Mouse (Mus musculus): ENCODE data around the gene Olfr1417. TPM values are rescaled to one million over a fixed set of nuclear protein-coding genes. Genes with fewer than 3 reads are reported as not detected.
"Not testable (repeated sequence)": the region's sequence is repeated elsewhere in the genome, so short reads cannot be mapped to it uniquely, and the experiment has no call there.

The Olfr1417 gene
- polyA plus RNA-seq (2014; fragmentation: Nextera tagmentation; extraction: Ambion mirVana): 0.08 TPM in 1 of 2 replicates, not detected in the other

DNA sequence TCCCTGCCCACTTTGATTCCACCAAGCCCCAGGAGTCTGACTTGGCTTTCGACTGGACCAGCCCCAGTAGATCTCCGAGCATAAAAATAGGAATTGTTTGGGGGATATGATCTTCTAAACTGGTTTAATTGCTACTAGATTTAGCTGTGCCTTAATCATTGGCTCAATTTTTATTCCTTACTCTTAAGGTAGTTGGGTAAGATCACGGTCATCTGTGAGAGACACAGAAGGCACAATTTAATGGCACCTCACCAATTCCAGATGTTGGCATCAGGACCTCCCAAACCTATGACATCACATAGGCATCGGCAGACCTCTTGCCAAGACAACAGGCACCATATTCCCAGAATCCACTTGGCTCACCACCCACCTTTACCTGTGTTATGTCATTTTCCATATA is at the start of gene Olfr1417:
Olfr1417 (minus strand) TSS at position 101 of the 400 bp plus-strand sequence.
- Histone ChIP-seq H3K27ac (no peak within 1 kb of the TSS), H3K9ac (no peak within 1 kb of the TSS), H3K9me3 (ENCODE audit: control insufficient read depth, low read length) (no peaks in the 10 kb centered on the region), H3K27me3 (ENCODE audit: control insufficient read depth, insufficient read depth, low read length) (no peaks in the 10 kb centered on the region), H3K4me3 (replicated peaks; ENCODE audit: low read length) (no peak within 1 kb of the TSS), H3K4me1 (replicated peaks; ENCODE audit: control insufficient read depth, insufficient read depth, low read length) (no peaks in the 10 kb centered on the region), H3K4me2 (replicated peaks) (no peak within 1 kb of the TSS), H3K36me3 (replicated peaks; ENCODE audit: control insufficient read depth, insufficient read depth) (no peaks in the 10 kb centered on the region)
- DNase-seq (ENCODE audit: low spot score): no peak
- ATAC-seq (ENCODE audit: low FRiP score): no peak
- WGBS: 91% methylated on average over 4 of the region's 4 CpGs

DNA sequence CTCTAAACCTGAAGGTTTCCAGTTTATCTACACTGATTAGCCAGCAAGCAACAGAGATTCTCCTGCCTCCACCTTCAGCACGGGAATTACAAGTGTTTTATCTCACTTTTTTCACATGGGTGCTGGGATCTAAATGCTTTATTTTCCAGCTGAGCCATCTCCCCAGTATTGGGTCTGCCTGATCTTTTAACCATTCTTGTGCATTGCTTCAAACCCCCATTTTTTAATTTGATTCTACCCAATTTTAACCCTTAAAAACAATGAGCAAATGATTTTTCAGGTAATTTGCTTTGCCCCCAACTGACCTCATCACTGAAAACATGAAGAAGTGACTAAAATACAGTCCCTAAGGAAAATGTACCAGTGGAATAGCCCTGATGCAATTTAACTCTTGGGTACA is 47.2 kb upstream of the Olfr1417 start, which contains the start of gene Olfr1420:
Olfr1420 (plus strand) TSS at position 301 of the 400 bp plus-strand sequence.
- WGBS: 54% methylated on average over 1 of the region's 1 CpGs
- no peak within 1 kb of the TSS for H3K4me2 ChIP-seq (replicated peaks)
- H3K9ac ChIP-seq: no peak within 1 kb of the TSS
- no peak within 1 kb of the TSS for H3K4me3 ChIP-seq (replicated peaks; ENCODE audit: low read length)
- DNase-seq (ENCODE audit: low spot score) (no peak), ATAC-seq (ENCODE audit: low FRiP score) (no peak)
- no peaks in the 10 kb centered on the region for H3K9me3 ChIP-seq (ENCODE audit: control insufficient read depth, low read length)
- H3K36me3 ChIP-seq (replicated peaks; ENCODE audit: control insufficient read depth, insufficient read depth): no peaks in the 10 kb centered on the region
- H3K4me1 ChIP-seq (replicated peaks; ENCODE audit: control insufficient read depth, insufficient read depth, low read length): no peaks in the 10 kb centered on the region
- no peak within 1 kb of the TSS for H3K27ac ChIP-seq
- H3K27me3 ChIP-seq (ENCODE audit: control insufficient read depth, insufficient read depth, low read length): no peaks in the 10 kb centered on the region

DNA sequence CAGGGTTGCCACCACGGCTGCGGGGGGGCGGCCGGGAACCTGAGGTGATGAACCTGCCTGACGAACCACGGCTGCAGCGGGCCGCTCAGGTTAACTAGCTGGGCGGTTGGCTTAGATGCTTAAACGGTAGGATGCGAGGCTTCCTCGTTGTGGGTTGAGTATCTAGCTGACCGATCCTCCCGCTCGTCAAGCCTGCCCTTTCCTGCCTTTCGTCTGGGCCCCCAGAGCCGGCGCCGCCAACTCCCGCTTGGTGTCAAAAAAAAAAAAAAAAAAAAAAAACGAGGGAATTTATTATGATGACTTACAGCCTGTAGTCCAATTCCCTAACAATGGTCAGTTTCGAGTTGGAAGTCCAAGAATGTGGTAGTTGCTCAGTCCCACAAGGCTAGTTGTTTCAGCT is 39.4 kb upstream of the Olfr1417 start:
- H3K27ac ChIP-seq; H3K27me3 ChIP-seq (ENCODE audit: control insufficient read depth, insufficient read depth, low read length); H3K9me3 ChIP-seq (ENCODE audit: control insufficient read depth, low read length); H3K36me3 ChIP-seq (replicated peaks; ENCODE audit: control insufficient read depth, insufficient read depth); DNase-seq (ENCODE audit: low spot score); H3K4me2 ChIP-seq (replicated peaks); ATAC-seq (ENCODE audit: low FRiP score); H3K9ac ChIP-seq; H3K4me1 ChIP-seq (replicated peaks; ENCODE audit: control insufficient read depth, insufficient read depth, low read length); H3K4me3 ChIP-seq (replicated peaks; ENCODE audit: low read length): not testable (repeated sequence)
- WGBS: 73% methylated on average over 16 of the region's 22 CpGs

DNA sequence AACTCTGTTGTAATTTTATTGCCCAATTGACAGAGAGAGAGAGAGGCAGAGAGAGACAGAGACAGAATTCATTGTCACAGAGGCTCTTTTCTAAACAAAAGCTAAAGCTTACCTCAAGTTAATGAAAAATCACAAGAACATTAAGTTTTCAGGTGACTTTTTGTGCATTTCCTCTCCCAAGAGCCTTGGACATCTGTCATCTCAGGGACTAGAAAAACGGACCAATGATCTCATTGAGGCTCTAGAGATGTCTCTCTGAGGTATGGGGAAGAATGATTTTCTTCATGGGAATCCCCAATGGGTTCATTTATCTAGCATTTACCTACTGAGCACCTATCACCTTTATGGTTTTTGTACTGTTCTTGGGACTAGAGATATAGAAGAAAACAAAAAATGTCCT is 36.0 kb upstream of the Olfr1417 start, which contains the start of gene Olfr1419:
Olfr1419 (minus strand) TSS at position 101 of the 400 bp plus-strand sequence.
- 57% methylated on average over 1 of the region's 1 CpGs for WGBS
- Histone ChIP-seq H3K9me3 (ENCODE audit: control insufficient read depth, low read length) (no peaks in the 10 kb centered on the region), H3K36me3 (replicated peaks; ENCODE audit: control insufficient read depth, insufficient read depth) (no peaks in the 10 kb centered on the region), H3K27me3 (ENCODE audit: control insufficient read depth, insufficient read depth, low read length) (no peaks in the 10 kb centered on the region), H3K4me2 (replicated peaks) (no peak within 1 kb of the TSS), H3K4me3 (replicated peaks; ENCODE audit: low read length) (no peak within 1 kb of the TSS), H3K9ac (no peak within 1 kb of the TSS), H3K4me1 (replicated peaks; ENCODE audit: control insufficient read depth, insufficient read depth, low read length) (no peaks in the 10 kb centered on the region), H3K27ac (no peak within 1 kb of the TSS)
- ATAC-seq (ENCODE audit: low FRiP score) (no peak), DNase-seq (ENCODE audit: low spot score) (no peak)

DNA sequence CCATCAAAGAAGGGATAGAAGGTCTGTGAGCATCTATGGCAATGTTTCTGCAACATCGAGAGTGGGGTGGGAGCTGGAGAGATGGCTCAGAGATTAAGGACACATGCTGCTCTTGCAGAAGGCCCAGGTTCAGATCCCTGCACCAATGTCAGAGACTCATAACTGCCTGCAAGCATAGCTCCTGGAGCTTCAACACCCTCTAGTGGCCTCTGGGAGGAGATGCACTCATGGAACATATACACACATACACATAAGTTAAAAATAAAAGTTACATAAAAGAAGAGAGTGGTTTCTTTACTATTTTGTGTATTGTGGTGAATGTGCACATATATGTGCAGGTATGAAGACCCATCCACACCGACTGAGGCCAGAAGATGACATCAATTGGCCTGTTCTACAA is 28.8 kb upstream of the Olfr1417 start:
- DNase-seq (ENCODE audit: low spot score): no peak

DNA sequence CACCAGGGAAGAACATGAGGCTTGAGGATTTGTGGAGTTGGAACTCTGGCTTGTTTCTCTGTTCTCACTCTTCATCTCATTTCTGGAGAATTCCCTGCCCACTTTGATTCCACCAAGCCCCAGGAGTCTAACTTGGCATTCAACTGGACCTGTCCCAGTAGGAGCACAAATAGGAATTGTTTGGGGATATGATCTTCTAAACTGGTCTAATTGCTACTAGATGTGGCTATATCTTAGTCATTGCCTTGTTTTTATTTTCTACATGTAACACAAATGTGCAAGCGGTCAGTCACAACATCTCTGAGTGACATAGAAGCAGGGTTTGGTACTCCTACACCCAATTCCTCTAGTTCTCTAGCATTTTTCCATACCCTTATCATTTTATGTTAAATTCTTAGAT is 21.9 kb upstream of the Olfr1417 start, which contains the start of gene Olfr1418:
Olfr1418 (minus strand) TSS at position 101 of the 400 bp plus-strand sequence.
- Histone ChIP-seq H3K4me2 (replicated peaks) (no peak within 1 kb of the TSS), H3K36me3 (replicated peaks; ENCODE audit: control insufficient read depth, insufficient read depth) (no peaks in the 10 kb centered on the region), H3K9me3 (ENCODE audit: control insufficient read depth, low read length) (no peaks in the 10 kb centered on the region), H3K9ac (no peak within 1 kb of the TSS), H3K4me1 (replicated peaks; ENCODE audit: control insufficient read depth, insufficient read depth, low read length) (no peaks in the 10 kb centered on the region), H3K27me3 (ENCODE audit: control insufficient read depth, insufficient read depth, low read length) (no peaks in the 10 kb centered on the region), H3K27ac (no peak within 1 kb of the TSS), H3K4me3 (replicated peaks; ENCODE audit: low read length) (no peak within 1 kb of the TSS)
- DNase-seq (ENCODE audit: low spot score) (no peak), ATAC-seq (ENCODE audit: low FRiP score) (no peak)
- WGBS: 93% methylated on average over 1 of the region's 1 CpGs

More for the DNA sequence above, 28.8 kb upstream of the Olfr1417 start:
- Histone ChIP-seq H3K9me3 (ENCODE audit: control insufficient read depth, low read length) (no peaks in the 10 kb centered on the region), H3K36me3 (replicated peaks; ENCODE audit: control insufficient read depth, insufficient read depth) (no peaks in the 10 kb centered on the region), H3K9ac (no peak overlapping the region), H3K4me2 (replicated peaks) (no peak overlapping the region), H3K4me1 (replicated peaks; ENCODE audit: control insufficient read depth, insufficient read depth, low read length) (no peaks in the 10 kb centered on the region), H3K27me3 (ENCODE audit: control insufficient read depth, insufficient read depth, low read length) (no peaks in the 10 kb centered on the region), H3K4me3 (replicated peaks; ENCODE audit: low read length) (no peak overlapping the region), H3K27ac (no peak overlapping the region)
- WGBS: 78% methylated on average over 2 of the region's 2 CpGs
- no peak for ATAC-seq (ENCODE audit: low FRiP score)

DNA sequence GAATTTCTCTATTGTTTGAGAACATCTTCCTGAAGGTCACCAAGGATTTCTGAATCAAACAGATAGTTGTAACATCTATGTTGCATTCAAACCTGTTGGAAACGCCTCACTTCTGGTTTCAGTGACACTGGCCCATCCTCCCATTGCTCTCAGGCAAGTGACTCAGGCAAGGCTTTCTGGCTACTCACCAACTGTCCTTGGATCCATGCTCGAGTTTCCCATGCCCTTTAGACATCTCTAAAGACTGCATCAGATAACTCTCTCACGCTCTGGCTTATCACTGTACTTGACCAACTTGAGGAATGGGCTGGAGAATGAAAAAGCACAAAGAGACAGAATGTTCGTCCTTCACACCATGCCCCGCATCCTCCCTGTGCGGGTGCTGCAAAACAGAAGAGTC is 17.5 kb upstream of the Olfr1417 start:
- Histone ChIP-seq H3K4me3 (replicated peaks; ENCODE audit: low read length) (no peak overlapping the region), H3K27me3 (ENCODE audit: control insufficient read depth, insufficient read depth, low read length) (no peaks in the 10 kb centered on the region), H3K4me2 (replicated peaks) (no peak overlapping the region), H3K9ac (no peak overlapping the region), H3K4me1 (replicated peaks; ENCODE audit: control insufficient read depth, insufficient read depth, low read length) (no peaks in the 10 kb centered on the region), H3K9me3 (ENCODE audit: control insufficient read depth, low read length) (no peaks in the 10 kb centered on the region), H3K27ac (no peak overlapping the region), H3K36me3 (replicated peaks; ENCODE audit: control insufficient read depth, insufficient read depth) (no peaks in the 10 kb centered on the region)
- ATAC-seq (ENCODE audit: low FRiP score): no peak
- 79% methylated on average over 6 of the region's 6 CpGs for WGBS
- no peak for DNase-seq (ENCODE audit: low spot score)

DNA sequence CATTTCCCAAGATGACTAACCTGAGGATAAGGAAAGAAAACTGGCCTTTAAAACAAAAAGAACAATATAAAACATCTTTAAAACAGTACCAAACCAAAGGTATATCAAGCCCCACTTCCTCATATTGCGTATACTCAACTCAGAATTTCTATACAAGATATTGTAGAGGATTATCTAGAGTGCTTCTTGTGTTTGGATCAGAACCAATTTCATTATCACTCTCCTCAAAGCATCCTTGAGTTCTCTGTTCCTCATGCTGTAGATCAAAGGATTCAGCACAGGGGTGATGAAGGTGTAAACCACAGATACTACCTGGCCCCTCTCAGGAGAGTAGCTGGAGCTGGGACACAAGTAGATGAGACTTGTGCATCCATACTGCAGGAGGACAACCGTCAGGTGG is 15.8 kb upstream of the Olfr1417 start:
- WGBS: 95% methylated on average over 2 of the region's 2 CpGs
- Histone ChIP-seq H3K9me3 (ENCODE audit: control insufficient read depth, low read length) (no peaks in the 10 kb centered on the region), H3K4me2 (replicated peaks) (no peak overlapping the region), H3K4me1 (replicated peaks; ENCODE audit: control insufficient read depth, insufficient read depth, low read length) (no peaks in the 10 kb centered on the region), H3K4me3 (replicated peaks; ENCODE audit: low read length) (no peak overlapping the region), H3K36me3 (replicated peaks; ENCODE audit: control insufficient read depth, insufficient read depth) (no peaks in the 10 kb centered on the region), H3K9ac (no peak overlapping the region), H3K27me3 (ENCODE audit: control insufficient read depth, insufficient read depth, low read length) (no peaks in the 10 kb centered on the region), H3K27ac (no peak overlapping the region)
- DNase-seq (ENCODE audit: low spot score): no peak
- no peak for ATAC-seq (ENCODE audit: low FRiP score)

DNA sequence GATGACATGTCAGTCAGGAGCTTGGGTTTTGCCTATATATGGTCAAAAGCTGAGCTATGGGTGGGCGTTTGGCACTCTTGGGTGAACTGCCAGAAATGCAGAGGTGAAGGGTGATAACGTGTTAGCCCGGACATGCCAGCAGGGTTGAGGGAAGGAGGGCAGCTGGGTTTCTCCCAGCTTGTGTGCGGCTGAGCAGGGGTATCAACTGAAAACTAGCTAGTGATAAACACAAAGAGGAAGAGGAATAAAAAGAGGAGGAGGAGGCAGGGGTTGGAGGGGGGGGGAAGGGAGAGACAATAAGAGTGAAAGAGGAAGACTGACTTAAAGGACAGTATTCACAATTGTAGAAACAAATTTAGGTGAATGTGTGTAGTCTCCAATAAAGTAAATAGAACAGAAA is 13.6 kb upstream of the Olfr1417 start:
- Histone ChIP-seq H3K9me3 (ENCODE audit: control insufficient read depth, low read length) (no peaks in the 10 kb centered on the region), H3K36me3 (replicated peaks; ENCODE audit: control insufficient read depth, insufficient read depth) (no peaks in the 10 kb centered on the region), H3K4me2 (replicated peaks) (no peak overlapping the region), H3K4me3 (replicated peaks; ENCODE audit: low read length) (no peak overlapping the region), H3K27ac (no peak overlapping the region), H3K4me1 (replicated peaks; ENCODE audit: control insufficient read depth, insufficient read depth, low read length) (no peaks in the 10 kb centered on the region), H3K9ac (no peak overlapping the region), H3K27me3 (ENCODE audit: control insufficient read depth, insufficient read depth, low read length) (no peaks in the 10 kb centered on the region)
- DNase-seq (ENCODE audit: low spot score) (no peak), ATAC-seq (ENCODE audit: low FRiP score) (no peak)
- WGBS: 74% methylated on average over 4 of the region's 4 CpGs

DNA sequence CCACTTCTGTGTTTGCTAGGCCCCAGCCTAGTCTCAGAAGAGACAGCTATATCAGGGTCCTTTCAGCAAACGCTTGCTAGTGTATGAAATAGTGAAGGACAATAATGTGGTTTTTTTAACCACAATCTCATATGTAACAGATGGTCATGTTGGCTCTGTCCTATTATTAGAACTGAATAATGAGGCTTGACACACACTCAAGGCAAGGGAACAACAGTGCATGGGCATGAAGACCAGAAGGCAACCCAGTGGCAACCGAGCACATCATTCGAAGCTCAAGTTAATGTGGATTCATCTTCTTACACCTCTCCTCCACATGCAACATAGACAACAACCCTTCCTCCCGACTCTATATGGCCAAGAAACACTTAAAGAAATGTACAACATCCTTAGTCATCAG is 7.3 kb upstream of the Olfr1417 start:
- 83% methylated on average over 4 of the region's 4 CpGs for WGBS
- DNase-seq (ENCODE audit: low spot score) (no peak), ATAC-seq (ENCODE audit: low FRiP score) (no peak)
- no peaks in the 10 kb centered on the region for H3K9me3 ChIP-seq (ENCODE audit: control insufficient read depth, low read length)
- no peak overlapping the region for H3K4me3 ChIP-seq (replicated peaks; ENCODE audit: low read length)
- H3K9ac ChIP-seq: no peak overlapping the region
- no peak overlapping the region for H3K27ac ChIP-seq
- H3K27me3 ChIP-seq (ENCODE audit: control insufficient read depth, insufficient read depth, low read length): no peaks in the 10 kb centered on the region
- H3K4me1 ChIP-seq (replicated peaks; ENCODE audit: control insufficient read depth, insufficient read depth, low read length): no peaks in the 10 kb centered on the region
- no peak overlapping the region for H3K4me2 ChIP-seq (replicated peaks)
- no peaks in the 10 kb centered on the region for H3K36me3 ChIP-seq (replicated peaks; ENCODE audit: control insufficient read depth, insufficient read depth)

All from hindbrain, embryonic 14.5 days (tissue).